Mouse (Mus musculus): ENCODE data around the gene Pigb. TPM values are rescaled to one million over a fixed set of nuclear protein-coding genes. Genes with fewer than 3 reads are reported as not detected.

Gene Pigb
- polyA plus RNA-seq, 1 experiment from 2014 or later, result 13.4 TPM

- 73% methylated on average over 13 of the region's 13 CpGs for WGBS
- Histone ChIP-seq H3K36me3 (peaks cover 84% of the 10 kb centered on the region), H3K4me1 (replicated peaks) (no peaks in the 10 kb centered on the region)
Observed at GRCm38 (mm10) chr9:73014724-73015123, 25.5 kb downstream of the Pigb start.

GRCm38 (mm10) chr9:73012629-73013028, 27.5 kb downstream of the Pigb start:
- peaks cover 63% of the 10 kb centered on the region for H3K36me3 ChIP-seq
- H3K27me3 ChIP-seq, result no peaks in the 10 kb centered on the region
- no peak overlapping the region for H3K27ac ChIP-seq
- ATAC-seq (ENCODE audit: insufficient number of reproducible peaks, insufficient read depth, low FRiP score, low TSS enrichment, low read depth), result no peak
- 83% methylated on average over 4 of the region's 4 CpGs for WGBS
- no peak overlapping the region for H3K4me2 ChIP-seq
- no peak overlapping the region for H3K4me3 ChIP-seq (replicated peaks)
- no peak overlapping the region for H3K9ac ChIP-seq (replicated peaks)
- no peaks in the 10 kb centered on the region for H3K9me3 ChIP-seq
- H3K4me1 ChIP-seq (replicated peaks), result no peaks in the 10 kb centered on the region

More at GRCm38 (mm10) chr9:73014724-73015123, 25.5 kb downstream of the Pigb start:
- Histone ChIP-seq H3K9ac (replicated peaks) (no peak overlapping the region), H3K4me2 (no peak overlapping the region), H3K27me3 (no peaks in the 10 kb centered on the region), H3K4me3 (replicated peaks) (no peak overlapping the region), H3K27ac (no peak overlapping the region), H3K9me3 (no peaks in the 10 kb centered on the region)
- no peak for ATAC-seq (ENCODE audit: insufficient number of reproducible peaks, insufficient read depth, low FRiP score, low TSS enrichment, low read depth)

- Histone ChIP-seq H3K36me3 (peaks cover 29% of the 10 kb centered on the region; the same call in 1 of the 2 replicates), H3K4me3 (replicated peaks) (no peak overlapping the region), H3K9me3 (no peaks in the 10 kb centered on the region), H3K27me3 (no peaks in the 10 kb centered on the region), H3K27ac (no peak overlapping the region), H3K4me1 (replicated peaks) (no peaks in the 10 kb centered on the region), H3K4me2 (no peak overlapping the region), H3K9ac (replicated peaks) (no peak overlapping the region)
- no peak for ATAC-seq (ENCODE audit: insufficient number of reproducible peaks, insufficient read depth, low FRiP score, low TSS enrichment, low read depth)
- 75% methylated on average over 3 of the region's 3 CpGs for WGBS
Observed at GRCm38 (mm10) chr9:73008384-73008783, 31.8 kb downstream of the Pigb start.

- Histone ChIP-seq H3K27ac (no peak overlapping the region), H3K36me3 (peaks cover 13% of the 10 kb centered on the region; the same call in 1 of the 2 replicates), H3K4me2 (no peak overlapping the region), H3K27me3 (no peaks in the 10 kb centered on the region), H3K9ac (replicated peaks) (no peak overlapping the region), H3K4me3 (replicated peaks) (no peak overlapping the region), H3K9me3 (no peaks in the 10 kb centered on the region), H3K4me1 (replicated peaks) (no peaks in the 10 kb centered on the region)
- 94% methylated on average over 3 of the region's 3 CpGs for WGBS
- no peak for ATAC-seq (ENCODE audit: insufficient number of reproducible peaks, insufficient read depth, low FRiP score, low TSS enrichment, low read depth)
Observed at GRCm38 (mm10) chr9:73006175-73006574, 34.0 kb downstream of the Pigb start.

- ATAC-seq (ENCODE audit: insufficient number of reproducible peaks, insufficient read depth, low FRiP score, low TSS enrichment, low read depth), result no peak
Observed at GRCm38 (mm10) chr9:73005106-73005505, 35.1 kb downstream of the Pigb start.

GRCm38 (mm10) chr9:73004076-73004475, 36.1 kb downstream of the Pigb start:
- no peak for ATAC-seq (ENCODE audit: insufficient number of reproducible peaks, insufficient read depth, low FRiP score, low TSS enrichment, low read depth)
- 81% methylated on average over 8 of the region's 8 CpGs for WGBS
- Histone ChIP-seq H3K9ac (replicated peaks) (no peak overlapping the region), H3K27me3 (no peaks in the 10 kb centered on the region), H3K36me3 (peaks cover 5% of the 10 kb centered on the region; the same call in 1 of the 2 replicates), H3K4me1 (replicated peaks) (no peaks in the 10 kb centered on the region), H3K4me3 (replicated peaks) (no peak overlapping the region), H3K4me2 (no peak overlapping the region), H3K9me3 (no peaks in the 10 kb centered on the region), H3K27ac (no peak overlapping the region)

More at GRCm38 (mm10) chr9:73005106-73005505, 35.1 kb downstream of the Pigb start:
- H3K27me3 ChIP-seq, result no peaks in the 10 kb centered on the region
- WGBS, result 84% methylated on average over 6 of the region's 6 CpGs
- H3K9me3 ChIP-seq, result no peaks in the 10 kb centered on the region
- no peak overlapping the region for H3K9ac ChIP-seq (replicated peaks)
- H3K27ac ChIP-seq, result no peak overlapping the region
- H3K4me3 ChIP-seq (replicated peaks), result no peak overlapping the region
- no peaks in the 10 kb centered on the region for H3K4me1 ChIP-seq (replicated peaks)
- no peak overlapping the region for H3K4me2 ChIP-seq
- H3K36me3 ChIP-seq, result peaks cover 5% of the 10 kb centered on the region; the same call in 1 of the 2 replicates

- no peak overlapping the region for H3K4me3 ChIP-seq (replicated peaks)
- H3K4me1 ChIP-seq (replicated peaks), result no peaks in the 10 kb centered on the region
Observed at GRCm38 (mm10) chr9:73002177-73002576, 38.0 kb downstream of the Pigb start.

GRCm38 (mm10) chr9:73001314-73002011, 38.7 kb downstream of the Pigb start:
- Histone ChIP-seq H3K36me3 (peaks cover 5% of the 10 kb centered on the region; the same call in 1 of the 2 replicates), H3K27me3 (no peaks in the 10 kb centered on the region), H3K4me2 (no peak overlapping the region), H3K9ac (replicated peaks) (no peak overlapping the region), H3K4me3 (replicated peaks) (no peak overlapping the region), H3K27ac (no peak overlapping the region), H3K9me3 (no peaks in the 10 kb centered on the region), H3K4me1 (replicated peaks) (no peaks in the 10 kb centered on the region)
- ATAC-seq (ENCODE audit: insufficient number of reproducible peaks, insufficient read depth, low FRiP score, low TSS enrichment, low read depth), result no peak
- WGBS, result 87% methylated on average over 13 of the region's 13 CpGs

More at GRCm38 (mm10) chr9:73002177-73002576, 38.0 kb downstream of the Pigb start:
- H3K4me2 ChIP-seq, result no peak overlapping the region
- no peaks in the 10 kb centered on the region for H3K27me3 ChIP-seq
- no peak overlapping the region for H3K9ac ChIP-seq (replicated peaks)
- H3K9me3 ChIP-seq, result no peaks in the 10 kb centered on the region
- no peak overlapping the region for H3K27ac ChIP-seq
- WGBS, result 75% methylated on average over 3 of the region's 3 CpGs
- H3K36me3 ChIP-seq, result peaks cover 5% of the 10 kb centered on the region; the same call in 1 of the 2 replicates
- no peak for ATAC-seq (ENCODE audit: insufficient number of reproducible peaks, insufficient read depth, low FRiP score, low TSS enrichment, low read depth)

GRCm38 (mm10) chr9:73000487-73000886, 39.7 kb downstream of the Pigb start:
- Histone ChIP-seq H3K36me3 (peaks cover under 1% of the 10 kb centered on the region; the same call in 1 of the 2 replicates), H3K9ac (replicated peaks) (no peak overlapping the region), H3K27me3 (no peaks in the 10 kb centered on the region), H3K4me3 (replicated peaks) (no peak overlapping the region), H3K4me2 (no peak overlapping the region), H3K27ac (no peak overlapping the region), H3K9me3 (no peaks in the 10 kb centered on the region), H3K4me1 (replicated peaks) (no peaks in the 10 kb centered on the region)
- ATAC-seq (ENCODE audit: insufficient number of reproducible peaks, insufficient read depth, low FRiP score, low TSS enrichment, low read depth), result no peak
- 78% methylated on average over 2 of the region's 2 CpGs for WGBS

GRCm38 (mm10) chr9:72996806-72997205, 43.4 kb downstream of the Pigb start:
- no peaks in the 10 kb centered on the region for H3K36me3 ChIP-seq
- no peaks in the 10 kb centered on the region for H3K4me1 ChIP-seq (replicated peaks)
- H3K4me3 ChIP-seq (replicated peaks), result no peak overlapping the region
- no peaks in the 10 kb centered on the region for H3K9me3 ChIP-seq
- H3K4me2 ChIP-seq, result no peak overlapping the region
- H3K27me3 ChIP-seq, result no peaks in the 10 kb centered on the region
- 41% methylated on average over 7 of the region's 7 CpGs for WGBS
- no peak overlapping the region for H3K27ac ChIP-seq
- ATAC-seq (ENCODE audit: insufficient number of reproducible peaks, insufficient read depth, low FRiP score, low TSS enrichment, low read depth), result no peak
- no peak overlapping the region for H3K9ac ChIP-seq (replicated peaks)

- Histone ChIP-seq H3K4me3 (replicated peaks) (no peak overlapping the region), H3K9me3 (no peaks in the 10 kb centered on the region), H3K27ac (no peak overlapping the region), H3K27me3 (no peaks in the 10 kb centered on the region), H3K9ac (replicated peaks) (no peak overlapping the region), H3K4me1 (replicated peaks) (no peaks in the 10 kb centered on the region), H3K4me2 (no peak overlapping the region), H3K36me3 (no peaks in the 10 kb centered on the region)
- no peak for ATAC-seq (ENCODE audit: insufficient number of reproducible peaks, insufficient read depth, low FRiP score, low TSS enrichment, low read depth)
Observed at GRCm38 (mm10) chr9:72996167-72996566, 44.0 kb downstream of the Pigb start.

- no peak for ATAC-seq (ENCODE audit: insufficient number of reproducible peaks, insufficient read depth, low FRiP score, low TSS enrichment, low read depth)
- Histone ChIP-seq H3K36me3 (no peaks in the 10 kb centered on the region), H3K4me1 (replicated peaks) (no peaks in the 10 kb centered on the region), H3K4me3 (replicated peaks) (no peak overlapping the region), H3K4me2 (no peak overlapping the region), H3K9me3 (no peaks in the 10 kb centered on the region), H3K27me3 (peaks cover under 1% of the 10 kb centered on the region; the same call in 1 of the 2 replicates), H3K27ac (no peak overlapping the region), H3K9ac (replicated peaks) (no peak overlapping the region)
- 85% methylated on average over 5 of the region's 5 CpGs for WGBS
Observed at GRCm38 (mm10) chr9:72992576-72992975, 47.6 kb downstream of the Pigb start.

Data from limb, embryonic 12.5 days (tissue).